Mouse (Mus musculus): ENCODE results near the gene Strip2. TPM values are rescaled to one million over a fixed set of nuclear protein-coding genes. Genes with fewer than 3 reads are reported as not detected.

Gene Strip2
- 0.12 and 0.35 TPM in 2 replicates for polyA plus RNA-seq (2012; rRNA removed; ENCODE audit: low replicate concordance)

GRCm38 (mm10) chr6:29916530-29917382 is at the start of gene Strip2:
TSS of gene Strip2 (plus strand) at chr6:29917012.

Other genes starting within 250 kb of the Strip2 start
- 1.2 and 2.9 TPM in 2 replicates for gene Tspan33, start 222.8 kb upstream of the Strip2 start, polyA plus RNA-seq (2012; rRNA removed; ENCODE audit: low replicate concordance)
- gene Smo, start 181.5 kb upstream of the Strip2 start, polyA plus RNA-seq (2012; rRNA removed; ENCODE audit: low replicate concordance), result 7.1 and 13.2 TPM in 2 replicates
- 40.2 and 68.7 TPM in 2 replicates for gene Ahcyl2, start 149.0 kb upstream of the Strip2 start, polyA plus RNA-seq (2012; rRNA removed; ENCODE audit: low replicate concordance)
- gene Nrf1, start 131.0 kb downstream of the Strip2 start, polyA plus RNA-seq (2012; rRNA removed; ENCODE audit: low replicate concordance), result 12.6 and 14.4 TPM in 2 replicates